Mouse (Mus musculus) gastrocnemius, postnatal 36 days (tissue): ENCODE results near the gene Lrrc38. TPM values are rescaled to one million over a fixed set of nuclear protein-coding genes. Genes with fewer than 3 reads are reported as not detected.
"Not testable (repeated sequence)": the region's sequence is repeated elsewhere in the genome, so short reads cannot be mapped to it uniquely, and the experiment has no call there.

Experiments
- DNase-seq, 2 experiments: peaks; one replicate each; pipeline ENCODE4 v3.0.0; 2022
- intact Hi-C: fragments of 180-260 bp; cut with DNase I; formaldehyde crosslinking; loops from one replicate; pipeline ENCODE4 v1.15.1; 2025
- long read RNA-seq, 2 experiments: library from polyadenylated mRNA; stranded (forward); transcript quantifications; one replicate each; pipeline ENCODE4 v2.0.0; 2021
- total RNA-seq, 2 experiments: library from RNA; stranded (reverse); gene quantifications; 2 replicates each; pipeline ENCODE4 v1.2.3; 2021

Lrrc38 gene
- 10 to 100 TPM; 18.7 to 22.2 TPM for total RNA-seq
- long read RNA-seq, experiment 1, transcript Lrrc38-201 (2 exons, 2,324 nt): major isoform, 18 of 22 reads
- long read RNA-seq, experiment 1, partial matches to known transcripts: 0 of 22 reads
- long read RNA-seq, experiment 1, other reads (novel, unspliced or antisense): 4 of 22 reads
- long read RNA-seq, experiment 2, transcript Lrrc38-201 (2 exons, 2,324 nt): major isoform, 14 of 18 reads
- long read RNA-seq, experiment 2, partial matches to known transcripts: 1 of 18 reads
- long read RNA-seq, experiment 2, other reads (novel, unspliced or antisense): 3 of 18 reads

- intact Hi-C loops: no loop called here
- DNase-seq: peak; percentile 62 to 63
Measured at GRCm38 (mm10) chr4:143349484-143349906, at the start of gene Lrrc38. Gene Lrrc38, plus strand, starts transcription at chr4:143349757.

DNA sequence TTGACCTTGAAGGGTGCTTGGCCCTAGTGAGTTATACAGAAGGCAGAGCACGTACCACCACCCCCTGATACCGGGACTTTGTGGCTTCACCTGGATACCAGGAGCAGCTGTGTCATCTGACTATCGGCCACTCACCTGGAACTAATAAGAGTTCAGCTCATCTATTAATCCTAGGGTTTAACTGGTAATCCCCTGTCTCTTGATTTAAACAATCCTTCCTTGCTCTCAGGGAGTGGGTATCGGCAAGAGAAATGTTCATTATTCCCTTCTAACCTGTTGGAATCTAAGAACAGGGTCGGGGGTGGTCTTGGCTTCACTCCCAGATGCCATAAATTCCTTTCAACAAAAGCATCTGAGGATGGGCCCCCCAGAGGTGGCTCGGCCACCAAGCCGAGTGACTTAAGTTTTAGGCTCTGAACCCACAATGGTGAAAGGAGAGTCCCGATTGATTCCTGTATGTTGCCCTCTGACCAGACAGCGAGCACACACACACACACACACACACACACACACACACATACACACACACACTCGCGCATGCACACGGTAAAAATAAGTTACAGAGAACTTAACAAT lies 49.4 kb upstream of the Lrrc38 start:
- intact Hi-C loops: no loop called here
- no peak for DNase-seq

- intact Hi-C loops: no loop called here
- DNase-seq: no peak
Measured at GRCm38 (mm10) chr4:143301042-143301441, 48.5 kb upstream of the Lrrc38 start.

GRCm38 (mm10) chr4:143301875-143302274 lies 47.7 kb upstream of the Lrrc38 start:
- no peak for DNase-seq
- intact Hi-C loops: no loop called here

- intact Hi-C loops: no loop called here
- no peak for DNase-seq
Measured at GRCm38 (mm10) chr4:143302279-143302890, 47.2 kb upstream of the Lrrc38 start.

- intact Hi-C loops: no loop called here
- no peak for DNase-seq
Measured at GRCm38 (mm10) chr4:143305031-143305430, 44.5 kb upstream of the Lrrc38 start.

- DNase-seq: no peak
- intact Hi-C loops: no loop called here
Measured at GRCm38 (mm10) chr4:143305987-143306772, 43.4 kb upstream of the Lrrc38 start.

- intact Hi-C loops: loop anchor here (2.0 kb wide), 1 partner anchor 53 kb away; no protein-coding TSS in a partner anchor
- DNase-seq: peak; percentile 25 to 28
Measured at GRCm38 (mm10) chr4:143311341-143311740, 38.2 kb upstream of the Lrrc38 start.

DNA sequence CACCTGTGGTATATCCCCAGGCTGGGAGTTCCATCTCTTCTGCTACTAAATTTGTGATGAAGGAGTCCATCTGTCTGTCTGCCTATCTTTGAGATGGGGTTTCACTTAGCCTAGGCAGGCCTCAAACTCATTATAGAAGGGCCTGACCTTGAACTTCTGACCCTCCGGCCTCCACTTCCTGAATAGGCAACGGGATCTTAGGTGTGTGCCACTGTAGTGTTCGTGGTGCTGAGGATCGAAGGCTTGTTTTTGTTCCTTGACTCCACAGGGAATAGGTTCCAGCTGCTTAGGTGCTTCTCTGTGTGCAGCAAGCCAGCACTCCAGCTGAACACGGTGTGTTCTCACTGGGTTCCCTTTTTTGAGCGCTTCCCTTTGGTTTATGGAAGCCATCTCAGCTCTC lies 36.3 kb upstream of the Lrrc38 start:
- intact Hi-C loops: no loop called here
- DNase-seq: no peak

DNA sequence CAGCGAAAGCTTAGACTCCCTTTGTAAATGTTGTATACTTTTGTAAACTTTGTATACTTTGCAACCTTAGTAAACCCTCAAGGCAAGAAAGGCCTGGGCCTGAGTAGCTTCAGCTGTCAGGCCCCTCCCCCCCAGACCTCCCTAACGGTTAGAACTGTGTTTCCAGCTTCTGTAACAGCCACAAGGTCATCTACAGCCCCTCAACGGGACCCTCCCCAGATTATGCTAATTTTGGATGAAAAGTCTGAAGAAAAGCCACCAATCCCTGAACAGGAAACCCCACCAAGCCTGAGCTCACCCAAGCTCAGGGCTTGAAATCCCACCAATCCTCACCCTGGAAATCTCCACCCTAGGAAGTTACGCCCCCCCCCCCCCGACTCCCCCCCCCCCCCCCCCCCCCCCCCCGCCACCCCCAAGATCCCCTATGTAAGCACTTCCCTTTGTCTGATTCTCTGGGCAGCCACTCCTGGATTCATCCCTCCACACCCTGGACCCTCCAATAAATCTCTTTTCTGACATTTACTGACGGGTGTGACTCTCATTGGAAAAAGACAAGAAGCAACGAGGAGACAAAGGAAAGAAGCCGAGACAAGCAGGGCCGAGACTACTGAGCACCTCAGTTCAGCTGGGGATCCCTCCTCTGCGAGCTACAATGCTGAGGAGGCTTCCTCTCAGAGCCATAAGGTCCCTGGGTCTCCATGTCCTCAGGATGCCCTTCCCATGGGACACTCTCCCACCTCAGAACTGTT lies 25.2 kb upstream of the Lrrc38 start:
- DNase-seq: no peak
- intact Hi-C loops: no loop called here

DNA sequence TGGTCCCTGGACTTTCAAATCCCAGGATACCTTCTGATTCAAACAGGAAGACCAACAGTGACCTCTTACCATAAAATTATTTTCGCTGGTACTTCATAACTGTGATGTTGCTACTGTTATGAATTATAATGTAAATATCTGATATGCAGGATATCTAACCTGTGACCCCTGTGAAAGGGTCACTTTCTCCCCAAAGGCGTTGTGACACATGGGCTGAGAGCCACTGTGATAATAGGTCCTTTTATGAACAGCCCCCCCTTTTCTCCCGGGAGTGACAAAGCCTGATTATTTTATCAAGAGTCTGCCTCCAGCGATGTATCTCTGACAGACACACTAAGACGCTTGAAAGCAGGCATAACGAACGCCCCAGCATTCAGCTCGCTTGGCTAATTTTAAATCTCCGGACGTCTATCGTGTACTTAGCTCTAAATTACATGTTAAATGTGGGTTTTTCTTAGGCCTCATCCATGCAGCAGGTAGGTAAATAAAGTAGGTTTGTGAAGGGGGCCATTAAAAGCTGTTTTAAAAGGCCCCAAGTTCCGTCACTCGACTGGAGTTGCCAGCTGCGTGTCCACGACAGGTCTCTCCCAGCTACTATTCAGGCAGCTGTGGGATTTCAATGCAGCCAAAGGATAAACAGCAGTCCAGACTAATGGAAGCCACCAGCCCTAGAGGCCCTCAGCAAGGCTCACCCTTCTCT lies 24.5 kb upstream of the Lrrc38 start:
- DNase-seq: no peak
- intact Hi-C loops: loop anchor here (1.0 kb wide), 1 partner anchor 54 kb away; no protein-coding TSS in a partner anchor

GRCm38 (mm10) chr4:143325625-143325941 lies 24.0 kb upstream of the Lrrc38 start:
- intact Hi-C loops: loop anchor here (1.0 kb wide), 1 partner anchor 54 kb away; no protein-coding TSS in a partner anchor
- peak; percentile 69 to 73 for DNase-seq

- DNase-seq: peak; percentile 25 to 42
- intact Hi-C loops: loop anchor here (2.0 kb wide), 1 partner anchor 20 kb away; no protein-coding TSS in a partner anchor
Measured at GRCm38 (mm10) chr4:143330566-143330965, 19.0 kb upstream of the Lrrc38 start.

DNA sequence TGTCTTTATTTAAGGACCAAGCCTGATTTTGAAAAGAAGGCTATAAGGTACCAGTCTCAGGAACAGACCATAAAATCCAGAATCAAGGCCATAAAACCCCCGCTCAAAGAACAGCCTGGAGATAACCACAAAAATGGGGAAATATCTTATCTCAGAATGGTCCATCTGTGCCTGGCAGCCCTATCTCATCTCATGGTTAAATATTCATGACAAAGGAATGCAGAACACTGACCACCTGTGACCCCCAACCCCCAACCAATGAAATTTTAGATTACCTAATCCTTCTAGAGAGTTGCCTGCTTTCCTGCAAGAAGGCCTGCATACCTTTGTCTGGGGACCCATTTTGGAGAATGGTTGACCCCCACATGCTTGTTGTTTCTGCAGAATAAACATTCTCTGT lies 17.8 kb upstream of the Lrrc38 start:
- no peak for DNase-seq
- intact Hi-C loops: loop anchor here (2.0 kb wide), 1 partner anchor 19 kb away; no protein-coding TSS in a partner anchor

- intact Hi-C loops: no loop called here
- DNase-seq: no peak
Measured at GRCm38 (mm10) chr4:143334145-143334544, 15.4 kb upstream of the Lrrc38 start.

DNA sequence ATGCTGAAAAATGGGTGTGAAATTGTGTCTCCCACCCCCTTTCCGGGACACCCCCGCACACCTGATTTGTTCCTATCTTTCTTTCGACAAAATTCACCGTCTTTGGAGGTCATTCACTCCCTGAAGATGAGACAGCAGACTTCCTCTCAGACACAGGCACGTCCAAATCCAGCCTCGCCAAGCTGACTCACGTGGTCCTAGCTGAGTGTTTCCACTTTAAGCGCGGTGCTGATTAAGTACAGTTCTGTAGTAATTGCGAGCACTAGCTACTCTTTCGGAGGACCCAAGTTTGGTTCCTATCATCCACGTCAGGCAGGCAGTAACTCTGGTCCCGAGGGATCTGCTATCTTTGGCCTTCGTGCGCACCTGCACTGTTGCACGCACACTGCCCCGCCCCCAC lies 14.6 kb upstream of the Lrrc38 start:
- intact Hi-C loops: no loop called here
- no peak for DNase-seq

- intact Hi-C loops: no loop called here
- DNase-seq: no peak
Measured at GRCm38 (mm10) chr4:143336096-143336495, 13.5 kb upstream of the Lrrc38 start.

DNA sequence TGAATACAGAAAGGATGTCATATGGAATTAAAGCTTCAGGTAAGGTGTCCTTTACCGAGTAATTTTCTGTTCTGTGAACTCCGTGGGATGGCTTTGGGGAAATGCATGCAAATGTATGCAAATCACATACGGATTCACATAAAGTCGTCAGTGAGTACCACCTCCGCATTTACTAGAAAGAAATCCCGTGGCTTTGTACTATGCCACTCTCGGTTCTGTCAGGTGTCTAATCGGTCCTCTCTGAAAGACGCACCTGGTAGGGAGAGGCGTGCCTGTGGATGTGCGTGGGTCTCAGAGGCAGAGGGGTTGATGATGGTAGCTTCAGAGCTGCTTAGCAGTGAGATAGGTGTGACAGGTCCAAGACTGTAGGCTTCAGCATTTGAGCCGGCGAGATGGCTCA lies 9.7 kb upstream of the Lrrc38 start:
- intact Hi-C loops: no loop called here
- no peak for DNase-seq

GRCm38 (mm10) chr4:143341470-143341869 lies 8.1 kb upstream of the Lrrc38 start:
- intact Hi-C loops: no loop called here
- no peak for DNase-seq

DNA sequence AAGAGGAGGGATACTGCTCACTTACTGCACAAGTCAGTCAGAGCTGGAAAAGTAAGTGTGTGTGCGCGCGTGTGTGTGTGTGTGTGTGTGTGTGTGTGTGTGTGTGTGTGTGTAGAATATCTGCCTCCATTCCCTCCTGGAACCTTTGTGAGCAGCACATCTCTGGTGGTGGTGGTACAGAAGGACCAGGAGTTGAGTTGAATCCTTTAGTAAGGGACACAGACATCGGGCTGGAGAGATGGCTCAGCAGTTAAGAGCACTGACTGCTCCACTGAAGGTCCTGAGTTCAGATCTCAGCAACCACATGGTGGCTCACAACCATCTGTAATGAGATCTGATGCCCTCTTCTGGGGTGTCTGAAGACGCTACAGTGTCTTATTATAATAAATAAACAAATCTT lies 4.1 kb upstream of the Lrrc38 start:
- intact Hi-C loops, DNase-seq: not testable (repeated sequence)
